Mouse (Mus musculus) testis, adult 2 months (tissue): Measurements from ENCODE around the gene Cnot2.

Source experiments
- CTCF ChIP-seq: fragments of 200-500 bp; IDR thresholded peaks from 2 replicates; pipeline ENCODE4 v1.5.1; 2012; ENCODE audit warnings: low read depth, mild to moderate bottlenecking, inconsistent platforms, low read length, moderate library complexity; ENCODE audit not compliant: control insufficient read depth, insufficient read depth, insufficient replicate concordance
- POLR2A ChIP-seq: fragments of 200-500 bp; IDR thresholded peaks from 2 replicates; pipeline ENCODE4 v1.6.1; 2012; ENCODE audit warnings: low read depth, mild to moderate bottlenecking, inconsistent platforms, low read length, moderate library complexity; ENCODE audit not compliant: control insufficient read depth

DNA sequence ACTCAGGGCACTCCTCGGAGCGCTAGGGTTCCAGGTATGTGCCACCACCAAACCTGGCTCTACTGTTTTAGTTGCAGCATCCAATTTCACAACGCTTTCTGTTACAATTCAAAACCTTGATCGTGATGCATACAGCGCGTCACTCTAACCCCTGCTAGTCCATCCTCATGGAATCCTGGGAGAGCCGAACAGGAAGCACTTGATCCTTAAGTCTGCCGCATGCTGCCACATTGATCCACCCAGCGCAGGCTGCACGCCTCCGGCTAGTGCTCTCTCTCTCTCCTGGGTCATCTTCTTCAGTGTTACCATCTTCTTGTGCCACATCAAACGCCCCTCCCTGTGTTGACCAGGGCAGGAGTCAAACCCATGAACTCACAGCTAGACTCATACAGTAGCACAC is 133.1 kb downstream of the Cnot2 start:
- TF ChIP-seq CTCF (no peak), POLR2A (no peak)
